Mouse (Mus musculus) adrenal gland, postnatal 14 days (tissue): ENCODE measurements at regions not wholly inside any gene's neighbourhood (a gene's known extent, or its start where the extent isn't known, plus 50 kb on each side); places are given as distances from the start of the nearest gene placed in this dataset.

Experiments used
- DNase-seq: peaks from one replicate; pipeline ENCODE4 v3.0.0; 2021; ENCODE audit warnings: mixed read lengths

DNA sequence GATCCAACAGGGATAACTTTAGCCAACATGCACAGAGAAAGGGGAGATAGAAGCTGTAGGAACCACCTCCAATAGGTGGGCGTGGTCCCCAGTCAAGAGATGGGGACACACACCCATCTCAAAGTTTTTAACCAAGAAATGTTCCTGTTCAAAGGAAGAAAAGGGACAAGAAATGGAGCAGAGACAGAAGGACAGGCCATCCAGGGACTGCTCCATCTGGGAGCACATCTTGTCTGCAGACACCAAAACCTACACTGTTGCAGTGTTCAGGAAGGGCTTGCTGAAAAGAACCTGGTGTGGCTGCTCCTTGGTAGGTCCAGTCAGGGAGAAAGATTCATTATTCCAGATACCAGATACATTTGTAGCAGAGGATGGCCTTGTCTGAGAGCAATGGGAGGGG is 676.5 kb upstream of the Foxg1 start:
- no peak for DNase-seq

DNA sequence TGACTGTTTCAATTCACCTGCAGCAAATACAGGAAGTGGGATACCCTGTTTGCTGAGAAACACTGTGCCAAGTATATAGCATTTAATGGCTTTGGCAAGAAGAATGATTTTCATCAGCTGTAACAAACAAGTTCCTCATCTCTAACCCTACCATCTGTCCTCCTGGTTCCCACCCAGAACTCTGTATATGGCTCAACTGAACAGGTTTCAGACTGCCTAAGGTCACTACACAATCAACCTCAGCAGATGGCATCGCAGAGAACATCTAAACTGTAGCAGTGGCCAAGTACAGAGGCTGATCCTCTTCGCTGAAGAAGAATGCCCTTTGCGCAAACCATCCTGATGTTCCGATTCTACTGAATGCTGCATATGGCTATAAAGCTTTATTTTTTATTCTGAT is 668.8 kb upstream of the Foxg1 start:
- no peak for DNase-seq

DNA sequence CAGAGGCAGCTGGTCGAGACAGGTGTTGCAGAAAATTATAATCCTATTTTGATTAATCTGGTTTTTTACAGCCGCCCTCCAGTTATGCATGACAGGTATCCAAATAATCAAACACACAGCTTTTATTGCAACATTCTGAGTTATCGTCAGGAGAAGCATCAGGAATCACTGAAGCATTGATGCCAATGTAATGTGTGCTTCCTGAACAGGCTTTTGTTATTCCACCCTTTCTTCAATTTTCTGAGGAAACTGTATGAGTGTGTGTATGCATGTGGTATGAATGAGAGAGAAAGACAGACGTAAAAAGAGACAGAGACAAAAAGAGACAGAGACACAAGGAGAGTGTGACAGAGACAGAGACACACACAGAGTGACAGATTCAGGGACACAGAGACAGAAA is 652.6 kb upstream of the Foxg1 start:
- DNase-seq = no peak

DNA sequence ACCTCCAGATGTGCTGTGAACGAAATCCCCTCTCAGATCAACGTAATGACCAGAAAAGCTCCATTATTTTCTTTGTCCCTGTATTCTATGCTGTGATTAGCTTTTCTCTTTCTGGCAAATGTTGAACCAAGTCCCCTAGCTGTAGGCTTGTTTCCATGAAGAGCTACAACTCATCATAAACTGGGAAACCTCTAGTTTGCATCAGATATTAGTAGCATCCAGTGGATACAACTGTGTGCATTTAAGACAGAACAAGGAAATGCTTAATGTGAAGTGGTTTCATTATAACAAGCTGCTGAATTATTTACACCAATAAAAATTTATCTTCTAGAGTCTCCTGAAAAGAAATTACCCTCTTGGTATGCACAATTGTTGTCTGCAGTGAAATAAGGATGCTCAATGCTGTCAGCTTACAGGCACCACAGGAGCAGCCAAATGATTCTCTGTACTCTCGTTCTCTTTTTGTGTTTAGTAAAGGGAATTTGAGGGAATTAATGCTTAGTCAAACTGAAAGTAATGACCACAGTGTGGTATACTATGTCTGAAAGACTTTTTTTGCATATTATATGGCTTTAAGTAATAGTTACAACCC is 623.6 kb upstream of the Foxg1 start:
- no peak for DNase-seq
